Mouse (Mus musculus) right cerebral cortex, postnatal 10 days (tissue): ENCODE data around the gene Abr.

ENCODE experiments used
- DNase-seq, 2 experiments: peaks; one replicate each; pipeline ENCODE4 v3.0.0; 2021; ENCODE audit warnings: low spot score in 2 of 2

The Abr gene

DNA sequence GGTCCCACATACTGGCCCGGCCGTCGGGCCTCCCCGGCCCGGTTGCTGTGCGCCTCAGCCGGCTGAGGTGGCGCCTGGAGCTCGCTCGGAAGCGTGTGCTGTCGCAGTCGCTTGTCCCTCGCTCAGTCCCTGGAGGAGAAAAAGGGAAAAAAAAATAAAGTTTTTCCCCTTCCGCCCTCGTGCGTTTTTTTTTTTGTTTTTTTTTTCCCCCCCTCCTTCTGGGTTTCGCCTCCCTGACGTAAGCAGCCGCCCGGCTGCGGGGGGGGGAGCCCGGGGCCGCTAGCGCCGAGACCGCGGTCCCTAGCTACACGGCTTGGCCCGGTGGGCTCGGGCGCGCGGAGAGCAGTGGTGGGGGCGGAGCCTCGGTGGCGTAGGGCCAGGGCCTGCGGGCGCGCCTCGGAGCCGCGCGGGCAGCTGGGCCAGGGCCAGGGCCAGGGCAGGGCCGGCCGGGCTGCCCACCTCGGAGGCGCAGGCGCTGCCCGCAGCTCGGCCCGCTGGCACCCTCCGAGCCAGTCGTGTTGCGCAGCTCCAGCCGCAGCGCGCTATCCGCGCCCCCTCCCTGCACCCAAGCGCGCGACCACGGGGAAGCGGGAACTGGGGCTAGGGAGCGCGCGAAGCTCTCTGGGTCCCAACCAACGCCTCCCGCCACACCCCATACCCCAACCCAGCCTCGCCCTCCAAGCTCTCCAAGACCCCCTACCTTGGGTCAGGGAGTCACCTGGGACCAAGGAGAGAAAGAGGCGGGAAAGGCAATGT is 1.3 kb upstream of the Abr start:
- DNase-seq = peak; percentile 59 to 76

DNA sequence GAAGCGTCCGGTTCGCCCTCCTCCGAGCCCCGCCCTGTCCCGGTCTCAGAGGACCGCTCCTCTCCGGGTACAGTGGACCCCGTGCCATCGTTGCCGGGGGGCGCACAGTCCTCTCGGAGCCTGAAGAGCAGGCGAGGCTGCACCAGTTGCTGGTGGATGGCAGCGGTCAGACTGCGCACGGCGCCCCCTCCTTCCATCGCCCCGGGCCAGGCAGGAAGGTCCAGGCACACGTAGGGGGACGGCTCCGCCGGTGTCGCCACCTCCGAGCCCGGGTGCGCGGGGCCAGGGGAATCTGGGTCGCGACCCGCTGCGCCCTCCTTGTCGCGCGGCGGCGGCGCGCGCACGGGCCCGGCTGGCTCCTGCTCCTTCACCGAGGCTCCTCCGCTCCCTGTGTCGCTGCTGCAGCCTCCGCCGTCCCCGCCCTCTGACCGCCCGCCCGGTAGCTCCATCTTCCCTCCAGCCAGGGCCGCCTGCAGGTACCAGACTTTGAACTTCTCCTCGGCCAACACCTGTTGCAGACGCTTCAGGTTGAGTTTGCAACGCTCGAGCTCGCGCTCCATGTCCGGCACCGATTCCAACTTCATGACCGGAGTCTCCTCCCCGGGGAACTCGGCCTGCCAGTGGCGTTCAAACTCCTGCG is 572 bp upstream of the Abr start:
- DNase-seq = peak; percentile 35 to 41

DNA sequence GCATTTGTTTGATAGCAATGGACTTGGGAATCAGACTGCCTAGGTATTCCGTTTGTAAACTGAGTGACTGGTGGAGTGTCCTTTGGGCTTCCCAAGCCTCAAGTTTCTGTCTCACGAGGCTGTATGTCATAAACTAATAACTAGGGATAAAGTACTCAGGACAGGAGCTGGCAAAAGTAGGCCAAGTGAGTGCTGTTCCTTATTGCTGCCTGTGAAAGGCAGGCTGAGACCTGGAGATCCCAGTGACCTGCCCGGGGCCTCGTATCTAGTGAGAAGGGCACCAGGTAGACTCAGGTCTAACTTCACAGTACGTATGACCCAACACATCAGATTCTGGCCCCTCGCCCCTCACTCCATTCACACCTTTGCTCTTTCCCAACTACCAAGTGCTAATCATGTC is 4.0 kb downstream of the Abr start:
- DNase-seq = no peak

DNA sequence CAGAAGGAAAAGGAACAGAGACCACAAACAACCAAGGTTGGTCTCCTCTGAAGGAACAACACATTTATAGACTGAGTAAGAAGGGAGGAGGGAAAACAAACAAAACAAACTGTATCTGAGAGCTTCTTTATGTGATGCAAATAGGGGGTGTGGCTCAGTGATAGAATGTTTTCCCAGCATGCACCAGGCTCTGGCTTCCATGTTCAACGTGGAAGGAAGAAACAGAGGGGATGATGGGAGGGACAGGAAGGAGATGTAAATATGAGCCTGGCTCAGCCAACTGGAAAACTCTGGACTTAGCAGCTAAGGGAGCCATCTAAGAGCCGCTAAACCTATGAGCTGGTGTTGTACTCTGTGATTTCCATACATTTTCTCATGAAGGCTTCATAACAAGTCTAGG is 7.9 kb downstream of the Abr start:
- no peak for DNase-seq

DNA sequence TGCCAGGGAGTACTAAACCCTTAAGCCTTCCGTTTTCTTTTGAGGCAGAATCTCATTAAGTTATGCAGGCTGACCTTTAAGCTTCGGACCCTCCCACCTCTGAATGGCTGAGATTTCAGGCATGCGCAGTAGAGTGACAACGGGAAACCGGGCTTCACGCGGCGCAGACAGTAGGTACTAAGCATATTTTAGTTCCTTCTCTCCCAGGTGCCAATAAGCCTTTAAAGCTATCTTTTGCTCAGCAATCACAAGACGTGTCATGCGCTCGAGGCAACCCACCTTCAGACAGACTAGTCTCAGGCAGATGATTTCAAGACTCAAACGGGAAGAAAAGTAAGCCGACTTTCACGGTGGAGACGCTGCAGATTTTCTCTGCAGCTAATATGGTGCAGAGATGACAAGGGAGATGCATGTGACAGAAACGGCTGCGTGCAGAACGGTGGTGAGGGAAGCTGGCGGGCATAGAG is 9.4 kb downstream of the Abr start:
- peak; percentile 74 to 76 for DNase-seq

DNA sequence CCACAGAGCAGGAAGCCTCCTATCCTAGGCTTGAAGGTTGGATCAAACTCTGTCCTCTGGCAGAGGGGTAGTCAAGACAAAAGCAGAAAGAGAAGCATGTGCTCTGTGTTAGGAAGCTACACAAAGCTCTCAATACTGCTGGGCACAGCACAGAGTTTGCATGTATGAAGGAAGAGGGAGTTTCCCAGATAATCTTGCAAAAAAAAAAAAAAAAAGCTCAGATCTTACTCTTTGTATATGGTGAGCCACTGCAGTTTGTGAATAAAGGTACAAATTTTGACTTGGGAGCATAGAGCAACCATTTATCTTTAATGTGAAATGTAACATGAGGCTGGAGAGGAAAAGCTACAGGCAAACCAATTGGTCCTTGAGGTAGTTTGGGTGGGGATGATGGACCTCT is 11.2 kb downstream of the Abr start:
- DNase-seq = no peak

DNA sequence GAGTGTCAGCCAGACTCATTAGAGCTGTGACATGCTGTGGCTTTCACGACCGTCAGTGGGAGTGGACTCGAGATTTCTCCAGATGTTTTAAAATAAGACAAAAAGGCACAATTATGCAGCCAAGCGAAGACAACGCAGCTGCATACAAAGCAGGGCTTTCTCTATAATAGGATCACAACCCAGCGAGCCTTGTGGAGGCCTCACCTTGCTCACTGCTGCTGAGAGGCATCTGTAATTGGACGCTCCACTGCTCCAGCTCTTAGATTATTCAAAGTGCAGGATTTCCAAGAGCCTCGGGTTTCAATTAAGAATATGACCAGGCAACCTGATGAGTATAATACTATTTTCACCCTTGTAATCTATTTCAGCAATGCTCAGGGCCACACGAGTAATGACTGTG is 15.6 kb downstream of the Abr start:
- DNase-seq = no peak

DNA sequence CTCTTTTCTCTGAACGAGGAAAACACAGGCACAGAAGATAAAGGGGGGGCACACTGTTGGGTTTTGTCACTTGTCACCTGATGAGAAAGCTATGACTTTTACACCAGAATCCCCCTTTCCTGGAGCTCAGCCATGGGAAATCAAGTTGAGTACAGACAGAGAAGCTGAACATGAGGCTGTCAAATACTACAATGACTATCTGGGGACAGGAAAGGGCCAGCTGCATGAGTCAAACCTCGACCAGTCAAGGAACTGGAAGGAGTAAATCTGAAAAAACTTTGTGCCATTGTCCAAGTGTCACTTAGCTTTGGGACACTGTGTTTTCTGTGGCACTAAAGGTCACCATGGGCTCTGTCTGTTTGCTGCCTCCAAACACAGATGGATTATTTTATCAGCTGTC is 22.9 kb downstream of the Abr start:
- DNase-seq = no peak

DNA sequence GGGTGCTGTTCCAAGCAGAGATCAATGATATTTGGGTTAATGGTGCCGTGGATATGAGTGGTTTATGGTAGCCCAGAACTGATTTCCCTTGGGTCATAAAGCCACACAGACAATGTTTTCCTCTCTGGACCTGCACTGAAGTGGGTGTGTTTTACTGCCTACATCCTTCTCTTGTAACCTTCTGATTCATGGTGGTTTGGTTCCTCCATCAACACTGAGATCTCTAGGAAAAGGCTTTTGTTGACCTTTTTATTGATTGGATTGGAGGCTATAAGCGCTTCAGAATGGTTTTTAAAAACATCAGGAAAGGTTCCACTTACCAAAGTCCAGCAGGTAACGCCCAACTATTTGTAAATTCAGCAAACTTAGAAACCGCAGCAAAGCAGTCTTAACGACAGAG is 23.4 kb downstream of the Abr start:
- DNase-seq = no peak

DNA sequence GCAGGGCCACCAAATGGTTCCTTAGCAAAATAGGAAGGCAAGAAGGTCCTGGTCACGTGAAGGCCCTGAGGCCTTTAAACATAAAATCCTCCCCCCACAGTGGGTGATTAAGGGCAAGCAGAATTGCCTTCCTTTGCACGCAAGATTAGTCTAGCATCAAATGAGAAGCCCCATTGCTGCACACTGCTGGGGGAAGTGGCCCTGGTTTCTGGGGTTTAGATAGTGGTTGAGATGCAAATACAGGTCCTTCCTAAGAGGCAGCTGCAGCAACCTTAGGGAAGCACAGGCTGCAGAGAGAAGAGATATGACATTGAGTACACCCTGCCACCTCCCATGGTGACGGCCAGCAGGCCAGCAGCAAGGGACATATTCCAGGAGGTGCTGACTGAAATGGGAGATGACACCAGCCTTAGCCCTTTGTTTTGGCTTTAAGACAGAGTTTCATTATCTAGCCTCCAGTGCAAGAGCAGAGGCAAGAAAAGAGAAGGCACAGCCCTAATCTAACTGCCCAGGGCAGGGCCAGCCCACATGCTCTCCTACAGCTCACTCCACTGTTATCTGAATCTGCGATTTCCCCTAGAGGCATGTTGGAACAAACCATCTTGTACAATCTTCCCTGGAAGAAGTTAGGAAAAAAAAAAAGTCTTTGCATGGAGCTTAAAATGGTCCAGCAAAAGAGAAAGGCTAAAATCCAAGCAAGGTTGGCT is 28.3 kb downstream of the Abr start:
- no peak for DNase-seq

DNA sequence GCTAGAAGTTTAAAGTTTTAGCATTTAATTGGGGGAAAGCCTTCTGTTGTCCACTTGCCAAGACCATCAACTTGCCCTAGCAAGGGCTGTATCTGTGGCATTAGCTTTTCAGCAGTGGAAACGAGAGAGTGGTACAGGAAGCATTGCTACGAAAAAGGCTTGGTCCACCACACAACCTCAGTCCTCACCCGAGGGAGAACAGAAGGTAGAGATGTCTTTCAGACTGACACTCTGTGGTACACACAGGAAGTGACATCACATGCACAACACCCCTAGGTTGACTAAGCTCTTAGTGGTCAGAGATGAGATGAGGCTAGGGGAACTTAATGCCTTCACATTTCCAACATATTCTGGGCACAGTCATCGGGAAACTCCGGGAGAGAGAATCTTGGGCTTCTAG is 32.4 kb downstream of the Abr start:
- no peak for DNase-seq

DNA sequence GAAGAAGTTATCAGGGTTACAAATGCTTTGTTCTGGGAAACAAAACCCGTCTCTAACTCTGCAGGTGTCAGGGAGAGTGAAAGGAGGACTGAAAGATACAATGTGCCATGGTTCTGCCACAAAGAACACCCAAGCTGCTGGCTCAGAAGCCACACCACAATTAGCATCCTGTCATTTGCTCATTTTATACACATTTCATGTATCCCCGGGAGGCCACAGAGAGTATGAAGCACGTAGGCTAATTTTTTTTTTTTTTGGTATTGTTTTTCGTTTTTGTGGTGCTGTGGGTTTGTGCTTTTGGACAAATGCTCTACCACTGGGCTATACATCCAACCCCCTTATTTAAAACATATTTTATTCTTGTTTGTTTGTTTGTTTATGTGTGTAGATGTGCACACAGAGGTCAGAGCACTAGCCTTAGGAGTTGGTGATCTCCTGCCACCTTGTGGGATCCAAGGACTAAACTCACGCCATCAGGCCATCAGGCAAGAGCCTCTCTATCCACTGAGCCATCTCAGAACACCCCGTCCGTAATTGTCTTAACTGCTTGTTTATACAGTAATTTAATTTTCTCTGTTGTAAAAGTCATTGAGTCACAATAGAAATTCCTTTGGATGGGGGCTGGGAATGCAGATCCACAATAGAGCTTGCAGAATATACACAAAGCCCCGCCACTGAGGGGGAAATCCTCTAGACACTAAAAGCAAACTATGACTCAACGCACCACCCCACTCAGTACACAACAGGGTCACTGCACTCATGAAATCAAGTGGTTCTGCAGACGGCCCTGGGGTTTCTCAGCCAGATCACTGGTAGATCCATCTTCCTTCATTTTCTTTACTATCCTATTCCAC is 33.3 kb downstream of the Abr start:
- no peak for DNase-seq

DNA sequence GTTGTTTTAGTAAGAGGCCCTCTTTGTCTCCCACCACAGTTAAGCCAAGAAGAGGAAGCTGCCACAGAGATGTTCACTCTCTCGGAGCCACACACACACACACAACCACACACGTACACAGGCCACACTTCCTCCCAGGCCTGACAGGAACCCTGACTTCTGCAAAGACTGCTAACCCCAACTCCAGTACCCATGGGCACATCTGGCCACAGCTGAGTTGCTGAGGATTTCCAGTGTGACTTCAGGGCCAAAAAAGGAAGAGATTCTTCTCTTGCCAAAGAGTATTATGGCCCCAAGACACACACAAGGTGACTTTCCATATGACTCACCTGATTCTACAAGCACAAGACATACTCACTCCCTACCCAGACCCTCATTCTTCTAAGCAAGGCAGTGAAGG is 34.1 kb downstream of the Abr start:
- DNase-seq = no peak

DNA sequence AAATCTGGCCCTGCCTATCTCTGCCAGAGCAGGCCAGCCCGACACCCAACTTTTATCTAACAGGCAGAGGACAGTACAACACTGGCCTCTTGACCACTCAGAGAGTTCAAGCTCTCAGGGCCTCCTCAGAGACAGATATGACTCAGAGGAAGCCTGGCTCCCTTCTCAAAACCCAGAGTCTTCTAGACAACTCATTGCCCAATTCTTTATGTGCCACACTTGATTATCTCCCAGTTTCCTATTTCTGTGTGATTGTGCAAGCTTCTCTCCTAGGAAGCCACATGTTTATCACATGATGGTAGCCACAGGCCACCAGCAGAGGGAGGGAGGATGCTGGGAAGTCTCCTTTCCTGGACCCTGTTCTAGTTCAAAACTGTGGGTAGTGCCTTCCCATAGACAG is 34.8 kb downstream of the Abr start:
- no peak for DNase-seq

DNA sequence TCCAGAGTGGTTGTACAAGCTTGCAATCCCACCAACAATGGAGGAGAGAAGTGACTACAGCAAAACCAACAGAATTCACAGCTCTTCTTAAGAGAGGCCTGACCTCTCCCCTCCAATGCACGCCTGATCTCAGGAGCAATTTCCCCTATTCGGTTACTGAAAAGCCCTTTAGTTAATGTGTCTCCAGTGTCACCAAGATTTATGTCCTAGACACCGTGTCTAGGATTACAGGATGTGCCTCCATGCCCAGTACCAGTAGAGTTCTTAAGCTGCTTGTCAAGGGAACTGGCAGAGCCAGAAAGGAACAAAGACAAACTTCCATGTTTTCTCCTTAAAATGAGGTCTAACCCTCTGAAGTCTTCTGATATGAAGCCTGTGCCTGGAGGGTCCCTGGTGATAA is 36.0 kb downstream of the Abr start:
- DNase-seq = no peak

DNA sequence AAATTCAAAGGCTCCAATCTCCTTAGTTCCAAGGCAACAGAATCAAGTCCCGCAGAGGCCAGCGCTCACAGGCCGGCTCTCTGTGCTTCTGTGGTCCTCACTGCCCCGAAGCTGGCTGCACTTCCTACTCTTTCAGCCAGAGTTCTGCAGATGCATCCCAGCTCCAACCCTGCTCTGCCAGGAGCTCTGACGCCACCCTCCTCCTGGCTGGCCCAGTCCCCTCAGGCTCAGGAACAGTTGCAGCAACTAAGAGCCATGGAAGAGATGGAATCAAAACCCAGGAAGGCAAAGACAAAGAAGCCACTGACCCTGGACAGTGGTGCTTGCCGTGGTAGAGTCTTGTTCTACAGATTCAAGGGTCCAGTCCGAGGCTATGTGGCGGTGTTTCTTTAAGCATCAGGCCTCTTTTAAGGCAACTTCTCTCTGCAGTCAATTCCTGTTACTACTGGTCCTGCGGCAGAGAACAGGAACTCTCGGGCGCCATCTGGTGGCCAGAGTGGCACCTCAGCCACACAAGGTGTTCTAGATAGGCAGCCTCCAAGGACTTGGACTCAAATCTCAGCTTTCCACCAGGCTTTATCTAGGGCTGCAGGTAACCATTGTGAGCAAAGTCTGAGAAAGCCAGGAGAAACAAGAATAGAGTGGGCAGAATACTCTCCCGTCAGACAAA is 44.4 kb downstream of the Abr start:
- DNase-seq = peak; percentile 93 to 95

DNA sequence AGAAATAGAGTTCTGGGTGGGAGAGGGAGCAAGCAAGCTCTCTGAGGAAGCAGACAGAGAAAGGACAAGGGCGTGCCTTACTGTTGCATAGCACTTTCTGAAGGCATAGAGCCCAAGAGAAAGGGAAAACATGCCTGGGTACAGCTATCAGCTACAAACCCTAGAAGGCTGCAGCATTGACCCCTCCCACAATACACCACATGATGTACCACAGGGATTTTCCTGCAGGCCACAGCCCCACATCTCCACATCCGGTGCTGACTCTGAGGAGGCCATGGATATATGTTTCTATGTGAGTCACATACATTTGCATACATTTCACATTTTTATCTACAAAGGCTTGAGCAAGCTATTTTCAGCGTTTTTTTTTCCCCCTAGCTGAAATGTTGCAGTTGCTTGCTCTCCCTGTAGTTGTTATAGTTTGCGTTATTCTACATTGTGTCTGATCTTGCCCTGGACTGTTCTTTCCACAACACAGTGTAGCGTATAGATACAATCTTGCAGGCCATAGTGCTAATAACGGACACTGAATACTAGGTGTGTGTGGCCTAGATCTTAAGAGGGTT is 49.2 kb downstream of the Abr start:
- peak; percentile 55 to 72 for DNase-seq

DNA sequence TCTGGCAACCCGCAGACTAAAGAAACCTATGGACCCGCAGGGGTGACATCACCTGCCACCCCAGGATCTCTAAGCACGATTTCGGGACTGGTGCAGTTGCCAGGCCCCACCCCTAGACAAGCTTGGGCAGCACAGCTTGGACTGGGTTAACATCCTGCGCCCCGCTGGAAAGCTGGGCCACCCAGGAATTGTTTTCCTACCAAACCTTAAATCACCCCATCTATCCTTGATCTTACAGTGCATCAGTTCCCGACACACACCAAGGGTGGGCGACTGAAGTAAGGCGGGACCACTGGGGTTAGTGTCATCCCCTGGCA is 50.5 kb downstream of the Abr start:
- DNase-seq = no peak

DNA sequence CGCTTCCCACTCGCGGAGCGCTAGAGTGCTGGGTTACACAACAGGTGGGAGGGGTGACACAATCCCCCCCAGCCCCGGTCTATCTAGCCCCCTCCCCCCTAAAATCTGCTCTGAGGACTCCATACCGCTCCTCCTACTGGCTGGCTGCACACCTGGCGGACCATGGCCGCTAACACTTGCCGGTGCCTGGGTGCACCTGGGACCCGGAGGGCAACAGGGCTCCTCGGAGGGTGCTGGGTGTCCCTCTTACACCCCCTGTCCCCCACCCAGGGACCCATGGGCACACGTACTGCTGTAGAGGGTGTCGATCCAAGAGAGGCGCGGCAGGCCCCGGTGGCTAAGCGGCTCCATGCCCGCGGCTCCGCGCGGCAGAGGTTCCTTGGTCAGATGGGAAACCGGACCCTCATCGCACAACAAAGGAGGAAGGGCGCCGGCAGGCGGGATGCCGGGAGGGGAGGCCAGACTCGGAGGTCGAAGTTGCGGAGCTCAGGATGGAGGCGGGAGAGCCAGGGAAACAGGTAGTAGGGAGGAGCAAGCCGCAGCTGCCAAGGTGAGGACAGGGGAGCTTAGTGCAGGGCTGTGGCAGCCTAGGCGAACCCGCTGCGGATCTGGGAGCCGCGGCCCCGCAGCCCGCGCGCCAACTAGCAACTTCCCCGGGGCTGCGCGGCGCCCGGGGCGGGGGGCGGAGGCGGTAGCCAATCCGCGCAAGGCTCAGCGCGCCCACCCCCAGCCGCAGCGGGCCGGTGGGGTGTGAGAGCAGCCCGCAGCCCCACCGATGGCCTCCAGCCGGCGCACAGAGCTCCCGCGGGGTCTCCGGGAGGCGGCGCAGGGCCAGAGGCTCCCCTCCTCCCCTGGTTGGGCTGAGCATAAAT is 51.1 kb downstream of the Abr start:
- DNase-seq = peak; percentile 83 to 86

DNA sequence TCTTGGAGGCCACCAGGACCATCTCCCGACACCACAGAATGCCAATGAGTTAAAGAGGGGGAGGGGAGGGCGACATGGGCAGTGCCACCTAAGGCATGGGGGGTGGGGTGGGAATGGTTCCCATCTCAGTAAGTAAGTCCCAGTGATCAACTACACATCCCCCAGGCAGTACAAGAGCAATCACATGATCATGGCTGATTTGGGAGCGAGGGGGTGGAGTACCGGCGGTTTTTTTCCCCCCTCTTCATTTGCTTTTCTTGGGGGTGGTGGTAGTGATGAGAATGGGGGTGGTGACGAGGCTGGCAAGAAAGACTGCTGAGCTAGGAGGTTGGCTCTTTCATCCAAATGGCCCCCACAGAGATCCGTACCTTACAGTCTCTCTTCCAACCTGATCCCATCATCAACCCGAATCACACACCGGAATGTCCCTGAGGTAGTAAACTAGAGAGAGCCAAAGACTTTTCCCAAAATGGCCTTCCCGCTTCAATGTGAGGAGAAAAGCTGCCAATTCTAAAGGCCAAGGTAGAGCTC is 51.8 kb downstream of the Abr start:
- DNase-seq = peak; percentile 62 to 76
